Mouse (Mus musculus) myocyte (in vitro differentiated cells): ENCODE measurements around the gene Lgals7. TPM values are rescaled to one million over a fixed set of nuclear protein-coding genes. Genes with fewer than 3 reads are reported as not detected.

Experiments
- H3K27me3 ChIP-seq: one replicate; pipeline ENCODE4 v1.6.1; 2011; ENCODE audit not compliant: control insufficient read depth, insufficient read depth, insufficient read length
- H3K36me3 ChIP-seq: one replicate; pipeline ENCODE4 v1.6.1; 2011; ENCODE audit not compliant: control insufficient read depth, insufficient read depth
- H3K4me2 ChIP-seq: one replicate; pipeline ENCODE4 v1.6.1; 2011; ENCODE audit warnings: low read depth, control low read depth
- H3K4me3 ChIP-seq: one replicate; pipeline ENCODE4 v1.5.1; 2011; ENCODE audit warnings: mild to moderate bottlenecking, control low read depth, moderate library complexity
- H3K79me2 ChIP-seq: one replicate; pipeline ENCODE4 v1.6.1; 2011; ENCODE audit not compliant: control insufficient read depth, insufficient read depth
- H3ac ChIP-seq: one replicate; pipeline ENCODE4 v1.6.1; 2011; ENCODE audit not compliant: control insufficient read depth, insufficient read length
- CEBPB ChIP-seq: IDR thresholded peaks from 2 replicates; pipeline ENCODE4 v1.6.1; 2011; ENCODE audit warnings: mild to moderate bottlenecking, moderate library complexity; ENCODE audit not compliant: poor library complexity, insufficient read depth, severe bottlenecking
- E2F4 ChIP-seq: IDR thresholded peaks from one replicate; pipeline ENCODE4 v1.6.1; 2011; ENCODE audit warnings: mild to moderate bottlenecking, control low read depth, moderate library complexity; ENCODE audit not compliant: insufficient read depth
- MAX ChIP-seq: IDR thresholded peaks from one replicate; pipeline ENCODE4 v1.6.1; 2011; ENCODE audit warnings: low read depth, mild to moderate bottlenecking, control low read depth
- MYOD1 ChIP-seq, 3 experiments: IDR thresholded peaks; one replicate each; pipeline ENCODE4 v1.6.1; 2011; ENCODE audit warnings: control low read depth in 2 of 3, low read depth in 2 of 3, mild to moderate bottlenecking in 2 of 3, moderate library complexity in 1 of 3; ENCODE audit not compliant: insufficient read length in 2 of 3, control insufficient read depth in 1 of 3
- MYOG ChIP-seq, 3 experiments: IDR thresholded peaks; one replicate each; pipeline ENCODE4 v1.6.1; 2011; ENCODE audit warnings: control low read depth in 2 of 3, low read depth in 2 of 3, mild to moderate bottlenecking in 2 of 3; ENCODE audit not compliant: insufficient read length in 2 of 3, control insufficient read depth in 1 of 3, insufficient read depth in 1 of 3
- POLR2A ChIP-seq: IDR thresholded peaks from one replicate; pipeline ENCODE4 v1.6.1; 2011; ENCODE audit warnings: low read depth, mild to moderate bottlenecking, control low read depth, moderate library complexity; ENCODE audit not compliant: insufficient read length
- POLR2AphosphoS2 ChIP-seq: IDR thresholded peaks from one replicate; pipeline ENCODE4 v1.6.1; 2011; ENCODE audit warnings: low read depth, control low read depth; ENCODE audit not compliant: insufficient read length
- REST ChIP-seq: IDR thresholded peaks from one replicate; pipeline ENCODE4 v1.6.1; 2011; ENCODE audit warnings: mild to moderate bottlenecking, control low read depth, moderate library complexity; ENCODE audit not compliant: insufficient read depth, insufficient read length
- SRF ChIP-seq: IDR thresholded peaks from one replicate; pipeline ENCODE4 v1.6.1; 2011; ENCODE audit warnings: low read depth; ENCODE audit not compliant: control insufficient read depth, insufficient read length
- TCF12 ChIP-seq: IDR thresholded peaks from one replicate; pipeline ENCODE4 v1.6.1; 2011; ENCODE audit warnings: mild to moderate bottlenecking, control low read depth; ENCODE audit not compliant: poor library complexity, insufficient read depth, severe bottlenecking
- TCF3 ChIP-seq: IDR thresholded peaks from one replicate; pipeline ENCODE4 v1.6.1; 2011; ENCODE audit warnings: low read depth, control low read depth; ENCODE audit not compliant: insufficient read length
- USF1 ChIP-seq: IDR thresholded peaks from one replicate; pipeline ENCODE4 v1.6.1; 2011; ENCODE audit warnings: low read depth, mild to moderate bottlenecking, control low read depth, moderate library complexity
- polyA plus RNA-seq: library from polyadenylated mRNA; unstranded; fragments of >200 nt; fragmentation: generic; extraction: Trizol; gene quantifications from one replicate; pipeline ENCODE4 v1.2.1, GENCODE M21; 2012; ENCODE audit warnings: missing spikeins

Gene Lgals7
- polyA plus RNA-seq, 1 experiment, result 0.50 TPM

- H3K79me2 ChIP-seq, result no peaks in the 10 kb centered on the region
- no peak overlapping the region for H3K4me2 ChIP-seq
- no peaks in the 10 kb centered on the region for H3K27me3 ChIP-seq
- H3K4me3 ChIP-seq, result no peak overlapping the region
- no peak overlapping the region for H3ac ChIP-seq
- TF ChIP-seq POLR2AphosphoS2 (no peak), E2F4 (no peak), TCF12 (no peak), REST (no peak), MAX (no peak), SRF (no peak), TCF3 (no peak), CEBPB (no peak), POLR2A (no peak), USF1 (no peak), MYOD1 (IDR thresholded peaks at IDR 0.05; ENCODE audit: control insufficient read depth in 1 of 3, insufficient read length in 2 of 3, low read depth in 2 of 3) (no peak), MYOG (IDR thresholded peaks at IDR 0.05; ENCODE audit: control insufficient read depth in 1 of 3, insufficient read depth in 1 of 3, insufficient read length in 2 of 3, low read depth in 2 of 3) (no peak)
- H3K36me3 ChIP-seq, result peaks cover 61% of the 10 kb centered on the region
Measured at GRCm38 (mm10) chr7:28899972-28900371, 36.3 kb downstream of the Lgals7 start.

GRCm38 (mm10) chr7:28901311-28902125 is 37.9 kb downstream of the Lgals7 start:
- H3K4me2 ChIP-seq, result peak overlapping the region; percentile 2
- no peaks in the 10 kb centered on the region for H3K79me2 ChIP-seq
- no peak overlapping the region for H3K4me3 ChIP-seq
- H3K27me3 ChIP-seq, result no peaks in the 10 kb centered on the region
- TF ChIP-seq POLR2A (peak; percentile 14), POLR2AphosphoS2 (no peak)
- H3ac ChIP-seq, result no peak overlapping the region
- peaks cover 73% of the 10 kb centered on the region for H3K36me3 ChIP-seq

GRCm38 (mm10) chr7:28902180-28902579 is 38.5 kb downstream of the Lgals7 start:
- Histone ChIP-seq H3K36me3 (peaks cover 74% of the 10 kb centered on the region), H3K4me2 (no peak overlapping the region), H3K4me3 (no peak overlapping the region), H3K27me3 (no peaks in the 10 kb centered on the region), H3K79me2 (no peaks in the 10 kb centered on the region), H3ac (no peak overlapping the region)
- TF ChIP-seq CEBPB (no peak), POLR2A (no peak), TCF3 (no peak), POLR2AphosphoS2 (no peak), SRF (no peak), TCF12 (no peak), E2F4 (no peak), USF1 (no peak), MYOG (IDR thresholded peaks at IDR 0.05; ENCODE audit: control insufficient read depth in 1 of 3, insufficient read depth in 1 of 3, insufficient read length in 2 of 3, low read depth in 2 of 3) (no peak), MYOD1 (IDR thresholded peaks at IDR 0.05; ENCODE audit: control insufficient read depth in 1 of 3, insufficient read length in 2 of 3, low read depth in 2 of 3) (no peak), MAX (no peak), REST (no peak)

- no peaks in the 10 kb centered on the region for H3K27me3 ChIP-seq
- no peaks in the 10 kb centered on the region for H3K79me2 ChIP-seq
- H3K4me3 ChIP-seq, result no peak overlapping the region
- no peak for TF ChIP-seq E2F4
- TF ChIP-seq TCF12, result peak; percentile 78
- TF ChIP-seq MAX, result no peak
- peak; percentile 47 to 79 (median 79) for TF ChIP-seq MYOD1 (IDR thresholded peaks at IDR 0.05; ENCODE audit: control insufficient read depth in 1 of 3, insufficient read length in 2 of 3, low read depth in 2 of 3)
- TF ChIP-seq TCF3, result peak; percentile 2
- TF ChIP-seq SRF, result no peak
- TF ChIP-seq POLR2A, result peak; percentile 16
- no peak for TF ChIP-seq REST
- TF ChIP-seq MYOG (IDR thresholded peaks at IDR 0.05; ENCODE audit: control insufficient read depth in 1 of 3, insufficient read depth in 1 of 3, insufficient read length in 2 of 3, low read depth in 2 of 3), result peak; percentile 53 to 93 (median 87)
- no peak for TF ChIP-seq CEBPB
- TF ChIP-seq POLR2AphosphoS2, result no peak
- no peak for TF ChIP-seq USF1
- H3K4me2 ChIP-seq, result no peak overlapping the region
- H3K36me3 ChIP-seq, result peaks cover 74% of the 10 kb centered on the region
- H3ac ChIP-seq, result no peak overlapping the region
Measured at GRCm38 (mm10) chr7:28902809-28903208, 39.2 kb downstream of the Lgals7 start.

GRCm38 (mm10) chr7:28903778-28904177 is 40.1 kb downstream of the Lgals7 start:
- Histone ChIP-seq H3ac (no peak overlapping the region), H3K4me2 (peak overlapping the region; percentile 47), H3K27me3 (no peaks in the 10 kb centered on the region), H3K36me3 (peaks cover 78% of the 10 kb centered on the region), H3K79me2 (no peaks in the 10 kb centered on the region), H3K4me3 (no peak overlapping the region)
- TF ChIP-seq POLR2A (peak; percentile 27), MYOG (IDR thresholded peaks at IDR 0.05; ENCODE audit: control insufficient read depth in 1 of 3, insufficient read depth in 1 of 3, insufficient read length in 2 of 3, low read depth in 2 of 3) (peak in 2 of 3 experiments; percentile 41 to 79), MYOD1 (IDR thresholded peaks at IDR 0.05; ENCODE audit: control insufficient read depth in 1 of 3, insufficient read length in 2 of 3, low read depth in 2 of 3) (peak in 2 of 3 experiments; percentile 26 to 79), MAX (no peak), CEBPB (no peak)
